Comparison of ENCODE assay signal across 11 mouse cellular contexts in the genomic region with DNA sequence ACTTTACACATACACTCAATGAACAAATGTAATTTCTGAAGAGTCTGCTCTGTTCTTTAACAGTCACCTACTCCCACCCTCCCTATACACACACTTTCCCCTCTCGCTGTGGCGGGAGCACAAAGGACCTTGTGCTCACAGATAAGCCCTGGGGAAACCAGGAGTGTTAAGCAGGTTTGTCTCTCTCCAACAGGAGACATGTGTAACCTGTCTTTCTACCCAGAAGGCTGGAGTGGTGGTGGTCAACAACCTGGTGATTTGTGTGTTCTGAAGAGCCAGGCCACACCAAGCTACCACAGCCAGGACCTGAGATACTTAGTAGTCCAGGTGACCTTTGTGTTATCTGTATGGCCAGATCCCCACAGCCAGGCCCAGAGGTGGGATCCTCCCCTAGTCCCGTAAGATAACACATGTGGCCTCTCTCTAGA. TPM values are rescaled to one million over a fixed set of nuclear protein-coding genes. Genes with fewer than 3 reads are reported as not detected.
DNase-seq lines count a peak whose midpoint lies in the region; ATAC-seq and TF ChIP-seq lines count a peak whose summit lies in the region.
"Had no signal": no experiment of that assay in that cellular context is flagged by ENCODE, and none has a peak within 500 bp of the region (broad histone marks: within the 10 kb centered on the region; RNA-seq: fewer than 3 reads in every experiment).

No protein-coding gene starts in this region.

- H3K9me3 ChIP-seq in heart, embryonic 10.5 days = no peaks in the 10 kb centered on the region
- no peaks in the 10 kb centered on the region for H3K9me3 ChIP-seq in liver, embryonic 14.5 days (ENCODE audit: control insufficient read depth, low read length)
- H3K9me3 ChIP-seq in stomach, postnatal 0 days (ENCODE audit: control insufficient read depth, low read length) = no peaks in the 10 kb centered on the region

- H3K4me1 ChIP-seq in heart, embryonic 10.5 days = peaks cover 6% of the 10 kb centered on the region
- peaks cover 57 to 60% of the 10 kb centered on the region in 2 experiments for H3K4me1 ChIP-seq in liver, embryonic 14.5 days (replicated peaks; ENCODE audit: control insufficient read depth in 2 of 2, insufficient read depth in 2 of 2, low read length in 1 of 2)
- H3K4me1 ChIP-seq in stomach, postnatal 0 days (replicated peaks; ENCODE audit: control insufficient read depth, insufficient read depth) = no peaks in the 10 kb centered on the region

- DNase-seq in heart, embryonic 10.5 days (ENCODE audit: low spot score) = peak; percentile 90
- no peak for DNase-seq in heart, postnatal 10 days
- DNase-seq in spleen, adult 12 weeks (ENCODE audit: low spot score) = peak; percentile 48
- no peak for DNase-seq in spleen, adult 18-20 months
- DNase-seq in liver, embryonic 14.5 days (ENCODE audit: low read depth in 3 of 3, low spot score in 3 of 3) = peak; percentile 81 to 88 (median 84)
- no peak for DNase-seq in stomach, postnatal 0 days (ENCODE audit: low spot score)
- no peak for DNase-seq in frontal cortex, adult 2 months (ENCODE audit: extremely low spot score in 1 of 2, low spot score in 1 of 2)
- DNase-seq in layer of hippocampus, postnatal 36 days = no peak
- DNase-seq: gastrocnemius, postnatal 10 days had no signal

- no peaks in the 10 kb centered on the region for H3K36me3 ChIP-seq in heart, embryonic 10.5 days
- H3K36me3 ChIP-seq in liver, embryonic 14.5 days (replicated peaks; ENCODE audit: control insufficient read depth, insufficient read depth, low read depth) = no peaks in the 10 kb centered on the region
- no peaks in the 10 kb centered on the region for H3K36me3 ChIP-seq in stomach, postnatal 0 days (ENCODE audit: control insufficient read depth, insufficient read depth, low read length)

- peak overlapping the region; percentile 70 for H3K27ac ChIP-seq in heart, embryonic 10.5 days
- H3K27ac ChIP-seq in liver, embryonic 14.5 days = peak overlapping the region; percentile 98
- H3K27ac ChIP-seq in stomach, postnatal 0 days (replicated peaks) = 0 out of 2 replicates have a peak overlapping the region, but pooled peaks have one; percentile 13

- H3K4me3 ChIP-seq in heart, embryonic 10.5 days = no peak overlapping the region
- H3K4me3 ChIP-seq in liver, embryonic 14.5 days (ENCODE audit: insufficient read depth in 1 of 2, low read depth in 2 of 2, low read length in 2 of 2) = peak overlapping the region; percentile 2 to 15; a peak in 2 of 4 replicates
- H3K4me3 ChIP-seq in stomach, postnatal 0 days (ENCODE audit: low read depth, low read length) = no peak overlapping the region

- peak; percentile 94 for TF ChIP-seq EP300 in liver, embryonic 14.5 days (IDR thresholded peaks at IDR 0.05; ENCODE audit: low read depth)
- TF ChIP-seq EP300 in stomach, postnatal 0 days (optimal IDR thresholded peaks at IDR 0.05) = no peak

- peak overlapping the region; percentile 67 for H3K9ac ChIP-seq in liver, embryonic 14.5 days (replicated peaks)
- no peak overlapping the region for H3K9ac ChIP-seq in stomach, postnatal 0 days (ENCODE audit: low read length)

- 68% methylated on average over 3 of the region's 3 CpGs for WGBS in heart, embryonic 10.5 days
- WGBS in liver, embryonic 14.5 days (ENCODE audit: insufficient replicate concordance) = 13% methylated on average over 3 of the region's 3 CpGs
- WGBS in stomach, postnatal 0 days = 77% methylated on average over 3 of the region's 3 CpGs

- H3K27me3 ChIP-seq in heart, embryonic 10.5 days (ENCODE audit: insufficient read depth, poor library complexity, severe bottlenecking) = no peaks in the 10 kb centered on the region
- no peaks in the 10 kb centered on the region for H3K27me3 ChIP-seq in liver, embryonic 14.5 days (ENCODE audit: control insufficient read depth, insufficient read depth, low read length)
- no peaks in the 10 kb centered on the region for H3K27me3 ChIP-seq in stomach, postnatal 0 days (ENCODE audit: control insufficient read depth, insufficient read depth, low read length)

- H3K4me2 ChIP-seq in liver, embryonic 14.5 days (ENCODE audit: low read depth) = peak overlapping the region; percentile 66
- H3K4me2 ChIP-seq in stomach, postnatal 0 days (replicated peaks; ENCODE audit: low read depth) = no peak overlapping the region

- peak; percentile 80 for ATAC-seq in liver, embryonic 14.5 days (ENCODE audit: insufficient read depth)
- ATAC-seq in stomach, postnatal 0 days (ENCODE audit: low FRiP score, low TSS enrichment) = 0 out of 2 replicates have a peak, but pooled peaks have one; percentile 31

- no peak for TF ChIP-seq CTCF in liver, embryonic 14.5 days (IDR thresholded peaks at IDR 0.05; ENCODE audit: low read depth)
- TF ChIP-seq CTCF in stomach, postnatal 0 days (IDR thresholded peaks at IDR 0.05; ENCODE audit: low read depth) = no peak

- intact Hi-C loops in heart, postnatal 10 days (cut with DNase I) = loop anchor here (1.0 to 10.0 kb wide), 3 partner anchors 71 to 256 kb away; partner anchors contain the start of gene Golph3l

RNA-seq across cellular contexts. Expression of gene Ctss, which starts 10.0 kb away (rescaled TPM):
- 0.96 and 1.9 TPM in 2 replicates for polyA plus RNA-seq in heart, embryonic 10.5 days (2016; fragmentation: Nextera tagmentation; extraction: Ambion mirVana)
- 1 to 10 TPM; 8.1 to 9.0 TPM for total RNA-seq in heart, postnatal 10 days (2021)
- 9.8 and 16.1 TPM in 2 replicates for polyA plus RNA-seq in liver, embryonic 14.5 days (2012; rRNA removed)
- 27.1 and 27.7 TPM in 2 replicates for polyA plus RNA-seq in liver, embryonic 14.5 days (2014; fragmentation: Nextera tagmentation; extraction: Ambion mirVana)
- polyA plus RNA-seq in stomach, postnatal 0 days (2015; fragmentation: Nextera tagmentation; extraction: Ambion mirVana) = 31.8 and 35.6 TPM in 2 replicates
- 72.3 and 95.0 TPM in 2 replicates for polyA plus RNA-seq in frontal cortex, adult 2 months (2012; rRNA removed)
- 10 to 100 TPM; 54.5 to 54.7 TPM for total RNA-seq in layer of hippocampus, postnatal 36 days (2021)

RNA-seq across cellular contexts. Expression of gene Ctsk, which starts 17.6 kb away (rescaled TPM):
- polyA plus RNA-seq in heart, embryonic 10.5 days (2016; fragmentation: Nextera tagmentation; extraction: Ambion mirVana) = 4.2 and 10.2 TPM in 2 replicates
- 10 to 100 TPM; 17.5 to 17.9 TPM for total RNA-seq in heart, postnatal 10 days (2021)
- 0.54 and 0.92 TPM in 2 replicates for polyA plus RNA-seq in liver, embryonic 14.5 days (2012; rRNA removed)
- polyA plus RNA-seq in liver, embryonic 14.5 days (2014; fragmentation: Nextera tagmentation; extraction: Ambion mirVana) = 1.1 and 1.3 TPM in 2 replicates
- polyA plus RNA-seq in stomach, postnatal 0 days (2015; fragmentation: Nextera tagmentation; extraction: Ambion mirVana) = 16.3 and 18.7 TPM in 2 replicates
- polyA plus RNA-seq in frontal cortex, adult 2 months (2012; rRNA removed) = 5.3 and 6.5 TPM in 2 replicates
- 1 to 10 TPM; 3.1 to 3.7 TPM for total RNA-seq in layer of hippocampus, postnatal 36 days (2021)

RNA-seq across cellular contexts. Expression of gene Hormad1, which starts 42.8 kb away (rescaled TPM):
- polyA plus RNA-seq in heart, embryonic 10.5 days (2016; fragmentation: Nextera tagmentation; extraction: Ambion mirVana) = 0.19 TPM in 1 of 2 replicates, not detected in the other
- not detected for total RNA-seq in heart, postnatal 10 days (2021)
- not detected in 2 replicates for polyA plus RNA-seq in liver, embryonic 14.5 days (2012; rRNA removed)
- 0.06 TPM in 1 of 2 replicates, not detected in the other for polyA plus RNA-seq in liver, embryonic 14.5 days (2014; fragmentation: Nextera tagmentation; extraction: Ambion mirVana)
- polyA plus RNA-seq in stomach, postnatal 0 days (2015; fragmentation: Nextera tagmentation; extraction: Ambion mirVana) = not detected in 2 replicates
- not detected in 2 replicates for polyA plus RNA-seq in frontal cortex, adult 2 months (2012; rRNA removed)
- total RNA-seq in layer of hippocampus, postnatal 36 days (2021) = not detected
- total RNA-seq: gastrocnemius, postnatal 10 days; heart, postnatal 25 days had no signal
- polyA plus RNA-seq: limb, embryonic 14.5 days had no signal

Comparison
In these comparisons a context has a peak if more than half of its experiments do, and no peak if none do; other contexts are left out.
1. DNase-seq: peak in heart, embryonic 10.5 days (single experiment), spleen, adult 12 weeks (single experiment) and liver, embryonic 14.5 days (3 of 3); none in heart, postnatal 10 days (0 of 2), spleen, adult 18-20 months (0 of 2), stomach, postnatal 0 days (single experiment), frontal cortex, adult 2 months (0 of 2) and layer of hippocampus, postnatal 36 days (0 of 2).
2. H3K27ac ChIP-seq: peak in every context shown above with its lines; median percentile 98 in liver, embryonic 14.5 days; 70 in heart, embryonic 10.5 days; 13 in stomach, postnatal 0 days.
3. H3K4me3 ChIP-seq: peak in liver, embryonic 14.5 days (2 of 2); none in heart, embryonic 10.5 days (single experiment) and stomach, postnatal 0 days (single experiment).